In genomic region chr14:34233846-34234245, GRCm38 (mm10) we compare ENCODE assay signal across 20 mouse cellular contexts. TPM values are rescaled to one million over a fixed set of nuclear protein-coding genes. Genes with fewer than 3 reads are reported as not detected.
A peak's percentile ranks its signal among the peaks of the same experiment; 100 is the strongest.
DNase-seq lines count a peak whose midpoint lies in the region.
"Had no signal": no experiment of that assay in that cellular context is flagged by ENCODE, and none has a peak within 500 bp of the region (broad histone marks: within the 10 kb centered on the region; RNA-seq: fewer than 3 reads in every experiment).

No protein-coding gene starts in this region.

- H3K36me3 ChIP-seq in heart, embryonic 10.5 days, result no peaks in the 10 kb centered on the region; the same call in 1 of the 2 replicates

- peaks cover 12% of the 10 kb centered on the region for H3K4me1 ChIP-seq in heart, embryonic 10.5 days

- DNase-seq in heart, adult 11 months, result peak; percentile 75
- DNase-seq in heart, postnatal 36 days, result no peak
- DNase-seq in heart, embryonic 10.5 days (ENCODE audit: low spot score), result peak; percentile 69
- DNase-seq in heart, adult 8-10 months (ENCODE audit: low spot score), result no peak
- DNase-seq: adrenal gland, adult 2 months; adrenal gland, adult 8-10 months; adrenal gland, postnatal 10 days; adrenal gland, postnatal 14 days; adrenal gland, postnatal 25 days; adrenal gland, postnatal 36 days; B cell, adult 2 months; cerebellum, adult 11 months; cerebellum, adult 11-12 months; cerebellum, adult 18-20 months had no signal

- H3K27ac ChIP-seq in heart, embryonic 10.5 days, result no peak overlapping the region

- 58% methylated on average over 4 of the region's 4 CpGs for whole genome bisulfite sequencing in heart, embryonic 10.5 days

- no peak overlapping the region for H3K4me3 ChIP-seq in heart, embryonic 10.5 days

- intact Hi-C loops in heart, postnatal 36 days (cut with DNase I), result loop anchor here (1.0 kb wide), 1 partner anchor 129 kb away; no protein-coding TSS in a partner anchor

- H3K9me3 ChIP-seq in heart, embryonic 10.5 days, result no peaks in the 10 kb centered on the region
- H3K9me3 ChIP-seq: G1E had no signal

- no peaks in the 10 kb centered on the region for H3K27me3 ChIP-seq in heart, embryonic 10.5 days (ENCODE audit: insufficient read depth, poor library complexity, severe bottlenecking)
- H3K27me3 ChIP-seq: CH12.LX, Patski had no signal

RNA-seq across cellular contexts. Expression of gene Syt15, which starts 14.5 kb away (rescaled TPM):
- under 1 TPM; 0.65 to 0.92 TPM for total RNA-seq in heart, postnatal 36 days (2021)
- 0.29 and 0.52 TPM in 2 replicates for polyA plus RNA-seq in heart, embryonic 10.5 days (2016; fragmentation: Nextera tagmentation; extraction: Ambion mirVana)
- total RNA-seq in heart, adult 8-10 months (2022), result under 1 TPM; 0.47 to 0.66 (median 0.53) TPM
- total RNA-seq: CH12.LX, ES-E14, MEL had no signal
- polyA plus RNA-seq: G1E had no signal

RNA-seq across cellular contexts. Expression of gene Gprin2, which starts 32.4 kb away (rescaled TPM):
- total RNA-seq in heart, postnatal 36 days (2021), result under 1 TPM; 0.08 to 0.17 TPM
- 0.17 and 0.46 TPM in 2 replicates for polyA plus RNA-seq in heart, embryonic 10.5 days (2016; fragmentation: Nextera tagmentation; extraction: Ambion mirVana)
- total RNA-seq in heart, adult 8-10 months (2022), result under 1 TPM; 0.08 to 0.29 (median 0.09) TPM
- polyA plus RNA-seq: activated CD4-positive, CD25-positive, alpha-beta regulatory T cell, adult 4 months; G1E had no signal

Comparison
In these comparisons a context has a peak if more than half of its experiments do, and no peak if none do; other contexts are left out.
1. DNase-seq: peak in heart, adult 11 months (single experiment) and heart, embryonic 10.5 days (single experiment); none in heart, postnatal 36 days (0 of 2) and heart, adult 8-10 months (single experiment).